Mouse (Mus musculus) forebrain, embryonic 12.5 days (tissue): ENCODE measurements around the gene Dnajc6. TPM values are rescaled to one million over a fixed set of nuclear protein-coding genes. Genes with fewer than 3 reads are reported as not detected.
A peak's percentile ranks its signal among the peaks of the same experiment; 100 is the strongest.

Experiments used
- ATAC-seq: fragments of 200-750 bp; cut with Nextera tagmentation; 2 replicates; pipeline ENCODE4 v1.8.0; 2017; ENCODE audit warnings: moderate TSS enrichment; ENCODE audit not compliant: low FRiP score
- H3K27ac ChIP-seq: fragments of 300-500 bp; sonication (generic); 2 replicates; pipeline ENCODE4 v1.5.1; 2016; ENCODE audit warnings: mild to moderate bottlenecking
- H3K27me3 ChIP-seq: fragments of 300-500 bp; sonication (generic); 2 replicates; pipeline ENCODE4 v1.6.1; 2016; ENCODE audit warnings: mild to moderate bottlenecking
- H3K36me3 ChIP-seq: fragments of 300-500 bp; sonication (generic); replicated peaks from 2 replicates; pipeline ENCODE4 v1.6.1; 2016; ENCODE audit warnings: mild to moderate bottlenecking
- H3K4me1 ChIP-seq: fragments of 300-500 bp; sonication (generic); 2 replicates; pipeline ENCODE4 v1.6.1; 2016
- H3K4me2 ChIP-seq: fragments of 300-500 bp; sonication (generic); 2 replicates; pipeline ENCODE4 v1.6.1; 2016; ENCODE audit warnings: mild to moderate bottlenecking, moderate library complexity
- H3K4me3 ChIP-seq: fragments of 300-500 bp; sonication (generic); replicated peaks from 2 replicates; pipeline ENCODE4 v1.5.1; 2016; ENCODE audit warnings: mild to moderate bottlenecking
- H3K9ac ChIP-seq: fragments of 300-500 bp; sonication (generic); 2 replicates; pipeline ENCODE4 v1.6.1; 2016; ENCODE audit warnings: mild to moderate bottlenecking
- H3K9me3 ChIP-seq: fragments of 300-500 bp; sonication (generic); 2 replicates; pipeline ENCODE4 v1.6.1; 2016
- WGBS: fragments of 180-500 bp; shearing (Covaris S2); methylation state at CpG from one replicate; pipeline ENCODE4 v1.1.7; 2016; 5-methylcytosine and 5-hydroxymethylcytosine counted together
- polyA plus RNA-seq: library from polyadenylated mRNA; unstranded; fragments of >200 nt; fragmentation: Nextera tagmentation; extraction: Ambion mirVana; gene quantifications from 2 replicates; pipeline ENCODE4 v1.2.1, GENCODE M21; 2016

The Dnajc6 gene
- polyA plus RNA-seq, 1 experiment from 2014 or later = 8.7 TPM

DNA sequence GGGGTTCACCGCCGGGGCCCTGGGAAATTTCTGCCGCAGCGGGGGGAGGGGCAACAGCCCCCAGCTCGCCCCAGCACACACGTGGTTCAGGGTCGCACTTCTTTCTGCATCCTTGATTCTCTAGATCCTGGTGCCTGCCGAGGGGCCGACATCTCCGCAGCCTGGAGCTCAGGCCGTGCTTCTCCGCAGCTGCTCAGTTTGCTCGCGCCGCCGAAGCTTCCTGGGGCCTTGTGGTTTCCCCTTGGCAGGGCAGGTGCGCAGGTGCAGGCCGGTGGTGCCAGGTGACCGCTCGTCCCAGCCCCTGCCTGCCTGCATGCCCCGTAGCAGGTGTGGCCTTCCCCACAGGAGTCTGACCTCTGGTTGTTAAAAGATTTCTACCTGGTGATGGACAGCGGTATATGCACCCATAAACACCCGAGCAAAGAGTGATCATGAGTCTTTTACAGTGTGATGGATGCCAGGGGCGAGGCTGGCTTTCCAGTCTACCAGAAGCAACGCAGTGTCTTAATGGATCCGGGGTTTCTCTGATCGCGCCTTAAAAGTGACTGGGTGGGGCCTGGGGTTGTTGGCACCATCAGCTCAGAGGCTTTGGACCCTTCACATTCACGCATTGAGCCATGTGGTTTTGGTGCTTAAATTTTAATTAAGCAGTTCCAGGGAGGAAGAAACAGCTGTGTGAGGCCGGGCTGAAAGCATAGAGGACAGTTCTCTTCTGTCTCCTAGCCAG lies 12.6 kb downstream of the Dnajc6 start:
- peak overlapping the region; percentile 58 for H3K9ac ChIP-seq
- H3K4me2 ChIP-seq = peak overlapping the region; percentile 89
- H3K27me3 ChIP-seq = peaks cover 23% of the 10 kb centered on the region
- peak overlapping the region; percentile 43 for H3K4me3 ChIP-seq
- WGBS = 3% methylated on average over 30 of the region's 30 CpGs
- peaks cover 18% of the 10 kb centered on the region for H3K4me1 ChIP-seq
- no peaks in the 10 kb centered on the region for H3K36me3 ChIP-seq
- peak; percentile 75 for ATAC-seq
- H3K27ac ChIP-seq = peak overlapping the region; percentile 0; the same call in 1 of the 2 replicates
- no peaks in the 10 kb centered on the region for H3K9me3 ChIP-seq

DNA sequence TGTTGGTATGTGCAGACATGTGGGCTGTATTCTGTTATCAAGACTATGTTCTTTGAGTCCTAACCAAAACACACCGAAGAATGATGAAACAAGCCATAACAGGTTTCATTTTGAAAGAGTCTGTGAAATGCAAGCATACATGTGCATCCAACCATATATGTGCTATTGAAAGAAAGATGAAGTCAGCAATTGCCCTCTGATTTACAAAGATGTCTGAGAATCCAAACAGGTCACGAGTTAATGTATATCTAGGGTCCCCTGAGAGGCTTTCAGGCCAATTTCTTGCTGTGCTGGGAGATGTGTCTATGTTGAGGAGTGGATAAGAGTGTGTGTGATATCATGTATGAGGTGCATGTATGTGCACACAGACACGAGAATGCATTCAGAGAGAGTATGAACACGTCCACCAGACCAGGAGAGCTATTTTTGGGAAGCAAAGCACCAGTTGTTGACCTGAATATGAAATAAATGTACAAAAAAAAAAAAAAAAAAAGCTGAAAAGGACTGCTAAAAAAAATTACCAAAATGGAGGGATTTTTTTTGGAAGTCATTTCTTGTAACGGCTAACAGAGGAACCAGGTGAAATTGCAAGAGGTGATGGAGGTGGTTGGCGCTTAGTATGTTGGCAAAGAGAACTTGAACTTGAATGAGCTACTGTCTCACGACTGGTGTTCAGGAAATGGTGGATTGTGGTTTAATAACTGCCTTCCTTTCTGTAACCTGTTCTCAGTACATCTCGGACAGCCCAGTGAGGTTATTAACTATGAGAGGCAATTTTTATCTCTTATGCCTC lies 13.9 kb downstream of the Dnajc6 start:
- peaks cover 22% of the 10 kb centered on the region for H3K27me3 ChIP-seq
- H3K36me3 ChIP-seq = no peaks in the 10 kb centered on the region
- no peak overlapping the region for H3K4me2 ChIP-seq
- H3K27ac ChIP-seq = no peak overlapping the region
- H3K4me3 ChIP-seq = no peak overlapping the region
- H3K4me1 ChIP-seq = peaks cover 10% of the 10 kb centered on the region
- ATAC-seq = no peak
- no peaks in the 10 kb centered on the region for H3K9me3 ChIP-seq
- 85% methylated on average over 8 of the region's 8 CpGs for WGBS
- no peak overlapping the region for H3K9ac ChIP-seq

DNA sequence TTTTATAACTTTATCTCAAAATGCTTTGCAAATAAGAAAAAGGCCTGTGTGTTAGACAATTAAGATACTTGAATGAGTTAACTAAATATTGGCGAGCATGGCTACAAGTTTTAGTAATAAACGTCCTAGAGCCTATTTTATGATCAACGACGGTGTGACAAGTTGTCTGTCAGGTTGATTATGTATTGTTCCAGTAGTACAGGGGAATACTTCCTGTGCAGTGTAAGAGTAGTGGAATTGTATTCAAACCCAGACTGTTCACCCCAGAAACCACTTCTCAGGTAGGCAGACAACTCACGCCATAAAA lies 14.4 kb downstream of the Dnajc6 start:
- Histone ChIP-seq H3K27ac (no peak overlapping the region), H3K4me3 (no peak overlapping the region), H3K4me2 (no peak overlapping the region), H3K36me3 (no peaks in the 10 kb centered on the region), H3K4me1 (peaks cover 10% of the 10 kb centered on the region), H3K9me3 (no peaks in the 10 kb centered on the region), H3K9ac (no peak overlapping the region), H3K27me3 (peaks cover 17% of the 10 kb centered on the region)
- no peak for ATAC-seq
- WGBS = 80% methylated on average over 5 of the region's 5 CpGs

DNA sequence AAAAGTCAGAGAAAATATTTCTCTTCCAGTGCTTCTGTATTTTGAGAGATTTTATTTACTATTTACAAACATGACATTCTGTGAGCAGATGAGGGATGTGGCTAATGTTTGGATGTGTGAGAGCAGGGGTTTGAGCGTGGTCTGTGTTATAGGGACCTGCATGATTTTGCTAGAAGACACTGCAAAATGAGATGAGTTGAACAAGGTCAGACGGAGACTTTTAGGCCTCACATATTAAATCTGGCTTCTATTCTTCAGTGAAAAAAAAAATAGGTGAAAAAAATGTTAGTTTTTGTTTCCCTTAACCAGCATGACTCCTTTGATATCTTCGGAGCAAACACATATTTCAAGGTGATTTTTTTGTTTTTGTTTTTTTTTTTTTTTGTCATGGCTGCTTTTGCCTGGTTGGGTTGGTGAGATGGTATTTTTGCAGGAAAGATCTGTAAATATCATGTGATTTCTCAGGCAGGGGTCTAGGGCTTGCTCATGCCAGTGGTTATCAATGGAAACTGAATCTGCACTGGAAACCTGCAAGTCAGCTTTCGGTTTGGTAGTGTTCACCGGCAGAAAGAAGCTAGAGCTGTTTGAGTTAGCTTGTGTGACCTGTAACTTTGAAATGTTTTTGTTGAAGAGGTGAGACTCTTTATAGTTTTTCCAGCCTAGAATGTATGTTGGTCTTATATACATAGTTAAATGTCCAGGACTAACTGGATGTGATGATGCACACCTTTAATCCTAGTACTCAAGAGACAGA lies 15.5 kb downstream of the Dnajc6 start:
- Histone ChIP-seq H3K4me3 (no peak overlapping the region), H3K27me3 (peaks cover 14% of the 10 kb centered on the region; the same call in 1 of the 2 replicates), H3K36me3 (no peaks in the 10 kb centered on the region), H3K4me2 (no peak overlapping the region), H3K4me1 (peaks cover 10% of the 10 kb centered on the region), H3K9ac (no peak overlapping the region), H3K9me3 (no peaks in the 10 kb centered on the region), H3K27ac (no peak overlapping the region)
- ATAC-seq = no peak
- WGBS = 88% methylated on average over 5 of the region's 5 CpGs

DNA sequence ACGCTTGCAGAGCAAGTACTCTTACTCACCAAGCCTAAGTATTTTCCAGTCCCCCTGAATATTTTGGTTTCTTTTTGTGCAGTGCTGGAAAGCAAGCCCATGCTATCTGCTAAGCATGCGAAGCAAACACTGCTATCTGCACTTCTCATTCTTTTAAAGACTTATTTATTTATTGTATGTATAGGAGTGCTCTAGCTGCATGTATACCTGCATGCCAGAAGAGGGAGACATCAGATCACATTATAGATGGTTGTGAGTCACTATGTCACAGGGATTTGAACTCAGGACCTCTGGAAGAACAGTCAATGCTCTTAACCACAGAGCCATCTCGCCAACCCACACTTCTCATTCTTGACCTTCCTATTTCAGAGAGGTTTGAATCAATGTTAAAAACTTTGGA lies 16.8 kb downstream of the Dnajc6 start:
- H3K27me3 ChIP-seq = 0 out of 2 replicates have a peak, but pooled peaks cover 8% of the 10 kb centered on the region
- no peak overlapping the region for H3K27ac ChIP-seq
- H3K4me2 ChIP-seq = no peak overlapping the region
- 88% methylated on average over 3 of the region's 3 CpGs for WGBS
- no peaks in the 10 kb centered on the region for H3K9me3 ChIP-seq
- H3K9ac ChIP-seq = no peak overlapping the region
- H3K4me1 ChIP-seq = peaks cover 10% of the 10 kb centered on the region
- no peak for ATAC-seq
- no peak overlapping the region for H3K4me3 ChIP-seq
- no peaks in the 10 kb centered on the region for H3K36me3 ChIP-seq

DNA sequence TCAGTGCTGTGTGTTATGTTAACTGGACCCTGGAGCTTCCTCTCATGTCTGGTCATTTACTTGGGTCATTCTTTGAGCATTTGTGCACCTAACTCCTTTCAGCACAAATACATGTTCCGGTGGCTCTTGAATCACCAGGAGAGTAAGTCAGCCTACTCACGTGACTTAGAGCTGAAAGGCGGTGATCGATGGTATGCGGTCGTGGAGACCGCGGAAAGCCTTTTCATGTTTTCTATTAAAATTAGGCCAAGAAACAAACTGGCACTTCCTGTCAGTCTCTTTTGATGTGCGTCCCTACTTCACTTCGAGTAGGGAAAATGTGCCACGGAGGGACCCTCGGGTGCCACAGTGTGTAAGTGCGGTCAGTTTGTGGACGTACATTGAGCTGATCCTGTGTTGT lies 19.4 kb downstream of the Dnajc6 start:
- 94% methylated on average over 14 of the region's 14 CpGs for WGBS
- no peak overlapping the region for H3K4me2 ChIP-seq
- no peak overlapping the region for H3K27ac ChIP-seq
- H3K36me3 ChIP-seq = no peaks in the 10 kb centered on the region
- no peak overlapping the region for H3K9ac ChIP-seq
- H3K4me1 ChIP-seq = no peaks in the 10 kb centered on the region
- no peaks in the 10 kb centered on the region for H3K9me3 ChIP-seq
- no peaks in the 10 kb centered on the region for H3K27me3 ChIP-seq
- no peak for ATAC-seq
- H3K4me3 ChIP-seq = no peak overlapping the region

DNA sequence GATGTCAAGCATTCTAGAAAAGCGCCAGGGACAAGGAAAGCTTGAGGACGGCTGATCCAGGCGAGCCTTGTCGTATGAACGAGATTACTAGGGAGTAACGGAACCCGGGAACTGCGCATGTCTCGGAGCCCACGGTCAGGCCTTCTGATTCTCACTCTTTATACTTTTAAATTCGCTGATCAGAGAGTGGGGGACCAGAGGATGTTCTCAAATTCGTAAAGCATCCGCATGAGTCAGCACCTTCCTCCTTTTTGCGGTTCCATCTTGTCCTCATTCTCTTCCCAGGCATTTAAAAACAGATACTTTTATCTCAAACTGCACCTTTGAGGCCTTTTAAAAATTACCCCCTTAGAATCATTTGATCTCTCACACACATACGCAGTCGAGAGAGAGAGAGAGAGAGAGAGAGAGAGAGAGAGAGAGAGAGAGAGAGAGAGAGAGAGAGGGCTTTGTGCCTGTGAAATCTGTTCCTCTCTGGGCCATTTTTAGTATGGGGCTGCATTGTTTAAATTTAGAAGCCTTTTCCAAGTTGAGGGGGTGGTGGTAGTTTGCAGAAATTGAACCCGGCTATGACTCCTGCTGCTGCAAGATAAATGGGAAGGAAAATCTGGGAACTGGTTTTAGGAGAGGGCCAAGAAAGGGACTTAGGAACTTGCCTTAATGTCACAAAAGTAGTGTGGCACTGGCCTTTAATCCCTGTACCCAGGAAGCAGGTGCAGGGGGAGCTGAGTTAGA lies 20.2 kb downstream of the Dnajc6 start:
- Histone ChIP-seq H3K4me2 (no peak overlapping the region), H3K36me3 (no peaks in the 10 kb centered on the region), H3K9ac (no peak overlapping the region), H3K4me3 (no peak overlapping the region), H3K27ac (no peak overlapping the region), H3K4me1 (no peaks in the 10 kb centered on the region), H3K9me3 (no peaks in the 10 kb centered on the region), H3K27me3 (no peaks in the 10 kb centered on the region)
- 87% methylated on average over 17 of the region's 17 CpGs for WGBS
- no peak for ATAC-seq

DNA sequence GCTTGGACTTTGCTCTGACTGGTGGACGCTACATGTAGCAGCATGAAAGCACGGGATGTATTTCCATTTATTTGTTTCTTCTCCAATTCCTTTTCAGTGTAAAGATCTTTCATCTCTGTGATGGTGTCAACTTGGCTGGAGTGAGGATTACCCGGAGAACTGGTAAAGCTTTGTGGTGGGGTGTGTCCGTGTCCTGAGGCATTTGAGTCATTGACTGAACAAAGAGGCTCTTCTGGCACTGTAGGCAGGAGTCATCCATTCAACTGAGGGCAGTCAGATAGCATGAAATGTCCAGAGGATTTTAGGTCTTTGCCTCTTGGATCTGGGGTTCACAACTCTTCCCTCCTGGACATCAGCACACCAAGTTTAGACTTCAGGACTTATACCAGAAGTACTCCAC lies 35.5 kb downstream of the Dnajc6 start:
- no peak overlapping the region for H3K4me2 ChIP-seq
- 73% methylated on average over 4 of the region's 4 CpGs for WGBS
- H3K36me3 ChIP-seq = no peaks in the 10 kb centered on the region
- H3K9ac ChIP-seq = no peak overlapping the region
- H3K9me3 ChIP-seq = no peaks in the 10 kb centered on the region
- H3K27ac ChIP-seq = no peak overlapping the region
- no peak overlapping the region for H3K4me3 ChIP-seq
- no peaks in the 10 kb centered on the region for H3K27me3 ChIP-seq
- no peak for ATAC-seq
- H3K4me1 ChIP-seq = no peaks in the 10 kb centered on the region

DNA sequence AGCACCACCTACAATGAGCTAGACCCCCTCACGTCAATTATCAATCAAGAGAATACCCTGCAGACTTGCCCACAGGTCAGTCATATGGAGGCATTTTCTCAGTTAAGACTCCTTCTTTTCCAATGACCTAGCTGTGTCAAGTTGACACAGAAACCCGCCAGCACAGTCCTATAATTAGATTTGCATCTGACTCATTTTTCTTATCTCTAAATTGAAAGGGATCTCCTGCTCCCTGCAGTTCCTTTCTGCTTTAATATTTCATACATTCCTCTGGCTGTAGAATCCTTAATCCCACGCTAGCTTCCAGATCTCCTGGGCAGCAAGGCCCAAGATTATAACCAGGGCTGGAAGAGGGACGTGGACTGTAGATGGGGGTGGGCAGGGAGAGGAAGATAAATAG lies 44.1 kb downstream of the Dnajc6 start:
- Histone ChIP-seq H3K9me3 (no peaks in the 10 kb centered on the region), H3K36me3 (no peaks in the 10 kb centered on the region), H3K4me3 (no peak overlapping the region), H3K4me2 (no peak overlapping the region), H3K4me1 (no peaks in the 10 kb centered on the region), H3K9ac (no peak overlapping the region), H3K27ac (no peak overlapping the region), H3K27me3 (no peaks in the 10 kb centered on the region)
- ATAC-seq = no peak
- WGBS = 77% methylated on average over 4 of the region's 4 CpGs

DNA sequence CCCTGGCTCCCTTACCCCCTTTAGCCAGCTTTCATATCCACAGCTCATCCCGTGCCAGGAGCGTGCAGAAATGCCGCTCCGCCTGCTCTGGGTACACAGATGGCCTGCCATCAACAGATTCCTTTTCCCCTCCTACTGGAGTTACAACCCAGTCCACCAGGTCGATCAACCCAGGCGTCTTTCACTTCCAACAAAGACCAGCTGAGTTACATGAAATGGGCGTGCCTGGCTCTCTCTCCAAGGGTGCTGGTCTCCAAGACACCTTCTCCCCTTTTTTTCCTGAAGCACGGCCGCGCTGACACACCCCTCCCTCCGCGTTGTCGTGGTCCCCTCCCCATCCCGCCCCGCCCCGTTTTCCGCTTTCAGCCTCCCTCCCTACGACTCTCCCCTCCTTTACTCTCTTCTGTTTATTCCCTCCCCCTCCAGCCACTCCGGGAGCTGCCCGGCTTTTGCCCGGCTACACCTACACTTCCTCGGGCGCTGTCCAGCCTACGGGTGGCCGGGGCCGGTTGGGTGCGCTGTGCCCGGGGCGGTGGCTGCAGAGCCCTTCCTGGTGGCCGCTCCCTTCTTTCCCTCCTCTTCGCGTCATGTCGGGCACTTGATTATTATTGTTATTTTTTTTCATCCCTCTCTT lies 53.6 kb downstream of the Dnajc6 start:
- Histone ChIP-seq H3K4me1 (peaks cover 7% of the 10 kb centered on the region), H3K9me3 (no peaks in the 10 kb centered on the region), H3K4me3 (peak overlapping the region; percentile 58), H3K4me2 (peak overlapping the region; percentile 90), H3K9ac (peak overlapping the region; percentile 56), H3K27me3 (peaks cover 12% of the 10 kb centered on the region), H3K36me3 (no peaks in the 10 kb centered on the region), H3K27ac (peak overlapping the region; percentile 87)
- ATAC-seq = peak; percentile 88
- WGBS = under 1% methylated on average over 33 of the region's 33 CpGs

DNA sequence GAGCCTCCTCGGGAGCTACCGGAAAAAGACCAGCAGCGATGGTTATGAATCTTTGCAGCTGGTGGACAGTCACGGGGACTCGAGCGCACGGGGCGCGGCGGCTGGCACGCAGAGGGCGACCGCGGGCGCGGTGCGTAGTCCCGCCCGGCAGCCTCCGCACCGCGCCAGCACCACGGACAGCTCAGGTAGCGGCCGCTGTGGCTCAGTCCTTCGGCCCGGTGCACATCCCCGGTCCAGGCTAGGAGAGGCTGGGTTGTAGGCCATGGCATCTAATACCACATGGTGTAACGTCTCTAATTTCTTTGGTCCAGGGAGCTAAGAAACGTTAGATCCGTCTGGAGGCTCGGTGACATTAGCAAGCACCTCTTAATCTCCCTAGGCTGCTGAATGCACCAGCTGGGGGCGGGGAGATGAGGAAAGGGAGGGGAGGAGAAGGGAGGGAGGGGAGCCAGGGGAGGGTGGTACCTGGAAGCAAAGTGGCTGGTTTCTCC lies 54.3 kb downstream of the Dnajc6 start:
- peak; percentile 79 for ATAC-seq
- H3K4me2 ChIP-seq = peak overlapping the region; percentile 90
- peaks cover 7% of the 10 kb centered on the region for H3K4me1 ChIP-seq
- H3K27ac ChIP-seq = peak overlapping the region; percentile 87
- peaks cover 12% of the 10 kb centered on the region for H3K27me3 ChIP-seq
- H3K9me3 ChIP-seq = no peaks in the 10 kb centered on the region
- WGBS = under 1% methylated on average over 33 of the region's 33 CpGs
- H3K4me3 ChIP-seq = peak overlapping the region; percentile 58
- H3K36me3 ChIP-seq = no peaks in the 10 kb centered on the region
- H3K9ac ChIP-seq = peak overlapping the region; percentile 56
